Mouse (Mus musculus) retina, adult 2 months (tissue): ENCODE measurements around the gene Ccz1.
"Not testable (repeated sequence)": the region's sequence is repeated elsewhere in the genome, so short reads cannot be mapped to it uniquely, and the experiment has no call there.

Experiments
- DNase-seq: peaks from one replicate; pipeline ENCODE4 v3.0.0-alpha.2; 2012; ENCODE audit warnings: low read depth, low spot score

Ccz1 gene

DNA sequence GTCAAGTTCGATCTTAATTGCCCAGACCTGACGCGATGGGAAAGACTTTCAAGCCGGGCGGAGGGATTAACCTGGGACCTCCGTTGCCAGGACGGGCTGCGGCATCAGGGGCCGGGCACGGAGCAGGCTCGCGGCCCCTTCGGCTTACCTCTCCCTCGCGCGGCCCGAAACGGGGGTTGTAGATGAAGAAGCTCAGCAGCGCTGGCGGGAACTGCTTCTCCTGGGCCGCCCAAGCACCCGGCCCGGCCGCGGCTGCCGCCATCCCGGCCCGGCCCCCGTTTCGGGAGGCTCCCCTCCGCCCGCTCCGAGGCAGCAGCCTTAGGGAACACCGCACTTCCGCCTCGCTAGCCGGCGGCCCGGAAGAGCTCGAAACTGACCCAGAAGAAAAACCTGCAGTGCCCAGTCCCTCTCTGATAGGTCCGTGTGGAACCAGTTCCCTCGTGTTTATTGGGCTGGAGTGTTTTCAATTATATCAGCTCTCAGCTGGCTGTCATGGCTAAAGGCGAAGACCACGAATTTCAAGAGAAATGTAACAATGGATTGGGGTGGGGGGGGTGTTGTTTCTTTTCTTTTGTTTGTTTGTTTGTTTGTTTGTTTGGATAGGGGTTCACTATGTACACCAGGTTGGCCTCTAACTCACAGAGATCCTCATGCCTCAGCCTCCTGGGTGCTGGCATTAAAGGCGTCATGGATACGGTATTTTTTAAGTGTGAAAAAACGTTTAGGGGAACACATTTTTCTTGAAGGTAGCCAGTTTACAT lies at the start of gene Ccz1:
Gene Ccz1, minus strand, starts transcription at position 327 of the 761 bp plus-strand sequence.
- peak; percentile 82 for DNase-seq

DNA sequence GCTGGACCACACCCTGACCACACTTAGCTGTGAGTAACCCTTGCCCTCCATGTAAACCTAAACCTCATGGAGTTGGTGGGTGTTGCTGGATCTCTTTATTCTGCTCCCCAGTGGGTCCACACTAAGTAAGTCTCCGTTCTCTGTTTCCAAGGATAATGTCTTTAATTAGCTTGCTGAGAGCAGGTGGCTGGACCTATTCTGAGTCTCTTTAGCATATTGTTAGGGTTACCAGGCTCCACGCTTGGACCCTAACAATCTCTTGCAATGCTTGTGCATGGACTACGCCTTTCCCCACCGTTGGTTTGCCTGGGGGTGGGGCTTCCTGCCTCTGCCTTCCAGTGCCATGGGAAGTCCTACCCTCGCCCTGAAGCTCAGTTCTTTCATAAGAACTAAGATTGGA lies 49.4 kb upstream of the Ccz1 start:
- DNase-seq, result no peak

DNA sequence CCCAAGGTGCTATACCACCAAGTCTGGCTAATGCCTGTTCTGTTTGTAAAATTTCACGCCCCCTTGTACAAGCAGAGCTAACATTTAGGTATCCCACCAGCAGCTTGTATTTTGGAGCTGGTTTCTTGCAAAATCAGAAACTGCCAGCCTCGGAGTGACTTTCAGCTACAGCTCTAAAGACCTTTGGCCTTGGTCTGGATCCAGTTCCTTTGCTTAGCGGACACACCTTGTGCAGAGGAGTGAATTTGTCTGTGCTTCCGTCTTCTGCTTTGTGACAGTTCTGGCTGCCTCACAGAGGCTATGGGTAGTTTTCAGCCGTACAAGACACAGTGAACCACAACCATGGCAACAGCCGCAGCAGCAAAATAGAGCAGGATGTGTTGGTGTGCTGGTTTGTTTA lies 39.7 kb upstream of the Ccz1 start:
- no peak for DNase-seq

DNA sequence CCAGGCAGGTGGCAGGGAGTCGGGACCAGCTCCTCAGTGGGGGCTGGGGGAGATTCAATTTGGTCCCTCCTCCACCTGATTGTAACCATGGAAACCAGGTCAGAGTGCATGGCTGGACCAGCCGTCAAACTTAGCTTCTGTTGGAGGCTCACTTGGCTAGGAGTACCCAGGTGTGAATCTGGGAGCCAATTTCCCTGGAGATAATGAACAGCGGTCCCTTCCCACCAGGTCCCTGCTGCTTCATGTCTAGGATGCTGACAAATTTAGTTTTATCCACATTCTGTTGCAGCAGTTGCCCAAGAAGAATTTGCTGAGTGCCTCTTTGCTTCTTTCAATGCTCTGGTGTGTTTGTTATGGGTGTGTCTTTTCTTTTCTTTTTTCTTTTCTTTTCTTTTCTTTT lies 38.8 kb upstream of the Ccz1 start:
- DNase-seq, result no peak

DNA sequence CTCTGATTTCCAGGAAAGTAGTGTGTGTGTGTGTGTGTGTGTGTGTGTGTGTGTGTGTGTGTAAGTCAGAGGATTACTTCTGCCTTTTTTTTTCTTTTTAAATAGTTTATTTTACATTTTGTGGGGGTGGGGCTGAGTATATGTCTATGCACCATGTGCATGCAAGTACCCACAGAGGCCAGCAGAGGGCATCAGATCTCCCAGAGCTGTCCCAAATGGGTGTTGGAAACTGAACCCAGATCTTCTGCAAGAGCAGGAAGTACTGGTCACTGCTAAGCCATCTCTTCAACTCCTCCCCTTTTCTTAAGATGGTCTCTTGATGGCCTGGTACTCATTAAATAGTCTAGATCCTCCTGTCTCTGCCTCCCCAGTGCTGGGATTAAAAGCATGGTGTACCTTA lies 36.6 kb upstream of the Ccz1 start:
- no peak for DNase-seq

DNA sequence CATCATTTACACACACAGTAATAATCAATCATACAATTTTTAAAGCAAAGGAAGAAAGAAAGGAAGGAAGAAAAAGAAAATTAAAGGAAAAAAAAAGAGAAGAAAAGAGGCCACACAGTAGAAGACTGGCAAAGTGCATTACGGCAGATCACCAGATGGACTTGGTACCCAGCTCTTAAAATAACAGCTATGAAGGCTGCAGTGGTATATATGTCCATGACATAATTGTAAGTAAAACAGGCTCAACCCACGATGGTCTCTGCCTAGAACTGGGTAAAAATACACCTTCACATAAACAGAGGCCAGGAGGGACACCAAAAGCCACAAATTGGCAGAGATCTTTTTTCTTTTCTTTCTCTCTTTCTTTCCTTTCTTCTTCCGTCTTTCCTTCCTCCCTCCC lies 35.2 kb upstream of the Ccz1 start:
- no peak for DNase-seq

DNA sequence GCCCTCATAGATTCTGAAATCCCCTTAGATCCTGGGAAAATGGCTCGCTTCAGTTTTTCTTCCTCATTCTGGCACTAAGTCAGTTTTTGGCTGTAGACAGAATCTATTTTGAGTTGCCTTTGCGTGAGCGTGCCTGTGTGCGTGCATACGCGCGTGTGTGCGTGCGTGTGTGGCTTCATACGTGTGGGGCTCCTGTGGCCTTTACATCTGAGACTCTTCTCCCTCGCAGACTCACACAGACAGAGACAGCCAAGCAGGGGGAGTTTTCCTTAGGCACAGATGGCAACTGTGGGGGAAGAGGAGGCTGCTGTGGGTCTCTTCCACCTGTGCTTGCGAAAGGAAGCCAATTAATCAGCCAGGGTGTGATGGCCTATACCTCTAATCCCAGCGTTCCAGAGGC lies 32.6 kb upstream of the Ccz1 start:
- no peak for DNase-seq

DNA sequence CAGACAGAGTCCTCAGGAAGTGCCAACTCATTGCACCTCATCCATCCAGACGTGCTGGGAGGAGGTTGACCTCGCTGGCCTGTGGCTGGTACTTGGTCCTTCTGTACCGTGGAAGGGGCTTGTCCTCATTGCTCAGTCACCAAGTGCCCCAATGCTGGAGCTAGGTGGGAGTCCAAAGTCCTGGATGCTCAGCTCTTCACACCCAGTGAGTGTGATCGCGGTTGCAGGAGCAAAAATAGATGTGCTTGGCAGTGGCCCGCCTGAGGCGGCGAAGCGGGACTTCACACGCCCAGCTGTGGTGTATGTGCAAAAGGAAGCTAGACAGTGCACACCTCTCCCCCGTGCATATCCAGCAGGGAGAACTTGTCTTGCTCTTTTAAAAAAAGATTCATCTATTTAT lies 28.5 kb upstream of the Ccz1 start:
- no peak for DNase-seq

DNA sequence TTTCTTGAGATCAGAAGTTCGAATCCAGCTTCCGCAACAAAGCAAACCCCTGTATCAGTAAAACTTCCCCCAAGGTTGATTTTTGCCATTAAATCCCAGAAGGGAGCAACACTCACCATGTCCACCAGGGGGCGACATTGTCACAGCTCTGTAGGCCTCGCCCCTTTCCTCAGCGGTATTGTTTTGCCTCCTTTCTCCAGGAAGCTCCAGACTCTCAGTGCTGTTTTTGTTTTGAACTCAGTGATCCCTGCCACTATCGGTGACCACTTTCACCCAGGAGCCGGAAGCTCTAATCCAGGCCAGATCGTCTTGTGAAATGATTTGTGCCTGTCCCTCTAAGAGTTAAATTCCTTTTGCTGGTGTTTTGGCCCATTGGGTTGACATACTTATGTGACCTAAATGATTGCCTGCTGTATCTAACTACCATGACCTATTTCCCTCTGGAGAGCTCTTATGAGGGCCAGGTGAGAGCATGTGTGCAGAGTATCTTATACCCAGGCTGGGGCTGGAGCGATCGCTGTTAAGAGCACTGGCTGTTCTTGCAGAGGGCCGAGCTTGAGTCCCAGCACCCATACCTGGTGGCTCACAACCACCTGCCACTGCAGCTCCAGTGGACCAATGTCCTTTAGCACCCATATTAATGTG lies 26.2 kb upstream of the Ccz1 start:
- DNase-seq, result peak; percentile 36

DNA sequence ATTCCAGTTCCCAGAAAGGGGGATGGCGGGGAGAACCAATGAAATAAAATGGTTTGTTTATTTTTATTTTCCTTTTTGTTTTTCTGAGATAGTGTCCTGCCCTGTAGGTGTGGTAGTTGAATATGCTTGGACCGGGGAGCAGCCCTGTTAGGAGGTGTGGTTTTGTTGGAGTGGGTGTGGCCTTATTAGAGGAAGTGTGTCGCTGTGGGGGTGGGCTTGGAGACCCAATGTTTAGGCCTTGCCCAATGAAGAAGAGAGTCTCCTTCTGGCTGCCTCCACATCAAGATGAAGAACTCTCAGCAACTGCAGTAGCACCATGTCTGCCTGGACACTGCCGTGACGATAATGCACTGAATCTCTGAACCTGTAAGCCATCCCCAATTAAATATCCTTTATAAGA lies 25.2 kb upstream of the Ccz1 start:
- no peak for DNase-seq

DNA sequence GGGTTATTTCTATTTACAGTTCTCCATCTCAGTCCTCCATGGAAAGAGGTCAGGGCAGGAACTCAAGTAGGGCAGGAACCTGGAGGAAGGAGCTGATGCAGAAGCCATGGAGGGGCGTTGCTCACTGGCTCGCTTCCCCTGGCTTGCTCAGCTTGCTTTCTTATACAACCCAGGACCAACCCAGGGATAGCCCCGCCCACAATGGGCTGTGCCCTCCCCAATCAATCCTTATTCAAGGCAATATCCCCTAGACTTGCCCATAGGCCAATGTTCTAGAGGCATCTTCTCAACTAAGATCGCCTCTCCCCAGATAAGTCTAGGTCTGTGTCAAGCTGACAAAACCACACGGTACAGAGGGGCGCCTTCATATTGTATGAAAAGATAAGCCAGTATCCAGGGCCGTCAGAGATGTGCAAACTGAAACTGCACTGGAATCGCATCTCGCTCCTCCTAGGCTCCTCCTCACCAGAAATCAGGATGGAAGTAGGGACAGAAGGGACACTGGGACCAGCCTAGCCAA lies 24.5 kb upstream of the Ccz1 start:
- DNase-seq, result no peak

DNA sequence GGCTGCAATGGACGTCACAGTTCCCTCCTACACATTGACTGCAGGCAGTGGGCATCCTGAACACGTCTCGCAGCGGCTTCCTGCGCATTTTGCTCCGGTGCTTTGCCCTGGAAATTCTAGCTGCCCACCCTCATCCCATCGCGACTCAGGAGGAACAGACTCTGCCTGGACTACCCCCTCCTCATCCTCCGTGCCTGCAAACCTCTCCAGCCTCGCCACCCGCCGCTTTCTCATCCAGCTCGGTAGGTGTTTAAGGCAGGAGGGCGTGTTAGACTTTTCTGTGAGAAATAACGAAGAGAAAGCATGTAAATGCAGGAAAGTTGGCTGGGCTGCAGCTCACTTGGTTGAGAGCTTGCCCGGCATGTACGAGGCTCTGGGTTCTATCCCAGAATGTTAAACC lies 22.3 kb upstream of the Ccz1 start:
- DNase-seq, result no peak

DNA sequence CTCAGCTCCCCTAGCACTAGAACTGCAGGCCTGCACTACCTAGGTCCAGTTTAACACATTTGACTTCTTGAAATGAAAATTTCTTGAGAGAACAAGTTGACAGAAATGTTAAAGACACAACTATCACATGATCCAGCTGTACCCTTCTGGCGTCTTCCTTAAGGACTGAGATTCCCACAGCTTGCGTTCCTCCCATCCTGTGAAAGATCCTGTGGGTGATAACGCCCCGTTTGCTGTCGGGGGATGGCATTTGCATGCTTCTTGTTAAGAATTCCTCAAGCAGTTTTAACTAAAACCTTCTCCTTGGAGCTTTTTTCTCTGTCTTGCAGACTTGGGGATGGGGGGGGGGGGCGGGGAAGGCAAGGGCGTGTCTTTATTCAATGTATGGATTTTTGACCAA lies 19.9 kb upstream of the Ccz1 start:
- DNase-seq, result no peak

DNA sequence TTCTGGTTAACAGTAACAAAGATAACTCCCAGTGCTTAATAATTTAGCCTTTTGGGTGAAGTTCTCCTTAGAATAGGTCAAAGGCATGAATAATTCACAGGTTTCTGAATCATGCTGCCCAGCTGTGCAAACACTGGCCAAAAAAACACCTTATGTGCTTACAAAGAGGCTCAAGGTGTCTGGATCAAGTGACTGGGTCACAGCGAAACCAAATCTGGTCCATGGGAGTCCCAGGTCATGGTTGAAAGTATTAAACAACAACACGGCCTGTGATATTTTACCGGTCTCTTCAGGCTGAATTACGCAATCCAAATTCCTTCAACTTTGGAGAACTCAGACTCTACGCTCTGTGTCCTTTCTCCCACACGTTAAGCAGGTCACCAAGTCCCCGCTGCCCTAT lies 17.8 kb upstream of the Ccz1 start:
- DNase-seq, result no peak

DNA sequence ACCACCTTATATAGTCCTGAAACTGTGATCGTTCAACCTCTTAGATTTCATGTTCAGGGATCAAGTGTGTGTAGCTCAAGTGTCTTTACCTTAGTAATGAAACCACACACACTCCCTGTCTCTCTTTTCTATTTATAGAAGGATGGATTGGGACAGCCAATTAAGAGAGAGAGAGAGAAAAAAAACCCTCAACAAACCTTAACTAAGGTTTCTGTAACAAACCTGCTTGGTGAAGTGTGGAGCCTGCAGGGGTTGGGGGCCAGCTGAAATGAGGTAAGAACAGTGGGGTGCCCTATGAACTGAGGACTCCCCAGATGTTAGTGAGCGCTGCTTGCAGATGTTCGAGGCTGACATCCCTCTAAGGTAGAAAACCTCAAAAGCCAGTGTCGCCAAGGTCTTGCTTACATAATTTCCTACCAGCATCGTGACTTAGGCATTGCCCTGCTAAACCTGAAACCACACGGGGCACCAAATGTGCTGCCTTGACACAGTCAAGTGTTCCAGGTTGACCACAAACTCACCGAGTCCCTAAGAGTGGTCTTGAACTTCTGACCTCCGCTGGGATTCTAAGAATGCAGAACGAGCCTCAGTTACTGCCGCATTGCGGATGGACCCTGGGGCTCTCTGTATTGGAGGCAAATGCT lies 12.1 kb upstream of the Ccz1 start, which contains the start of gene Ocm:
Gene Ocm, minus strand, starts transcription at position 51 of the 644 bp plus-strand sequence.
- DNase-seq, result no peak

DNA sequence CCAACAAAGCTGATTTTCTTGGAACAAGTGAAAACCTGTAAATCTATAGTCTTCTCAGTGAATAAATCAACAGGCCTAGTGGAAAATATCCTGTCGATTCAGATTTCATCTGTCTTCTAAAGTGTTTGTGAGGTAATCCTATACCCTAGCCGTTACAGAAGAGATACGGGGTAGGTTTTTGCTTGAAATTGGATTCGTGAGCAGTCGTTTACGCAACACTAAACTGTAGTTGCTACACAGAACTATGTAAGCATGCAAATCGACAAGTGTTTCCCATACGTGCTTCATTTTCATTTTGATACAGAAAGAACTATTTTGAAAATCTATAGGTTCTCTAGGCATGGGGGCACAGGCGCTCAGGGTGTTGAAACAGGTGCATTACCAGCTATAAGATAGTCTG lies 1.2 kb upstream of the Ccz1 start:
- no peak for DNase-seq

DNA sequence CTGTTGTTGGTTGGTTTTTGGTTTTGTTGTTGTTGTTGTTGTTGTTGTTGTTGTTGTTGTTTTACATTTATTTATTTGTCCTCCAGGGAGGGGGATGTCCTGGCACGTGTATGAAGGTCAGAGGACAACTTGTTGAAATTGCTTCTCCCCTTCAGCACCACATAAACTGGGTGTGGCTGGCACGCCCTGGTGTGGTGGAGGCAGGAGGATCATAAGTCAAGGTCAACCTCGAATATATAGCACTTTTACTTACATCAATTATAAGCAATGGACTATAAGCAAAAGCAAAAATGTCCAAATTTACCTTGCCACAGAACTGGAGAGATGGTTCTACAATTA lies 604 bp upstream of the Ccz1 start:
- DNase-seq, result no peak

DNA sequence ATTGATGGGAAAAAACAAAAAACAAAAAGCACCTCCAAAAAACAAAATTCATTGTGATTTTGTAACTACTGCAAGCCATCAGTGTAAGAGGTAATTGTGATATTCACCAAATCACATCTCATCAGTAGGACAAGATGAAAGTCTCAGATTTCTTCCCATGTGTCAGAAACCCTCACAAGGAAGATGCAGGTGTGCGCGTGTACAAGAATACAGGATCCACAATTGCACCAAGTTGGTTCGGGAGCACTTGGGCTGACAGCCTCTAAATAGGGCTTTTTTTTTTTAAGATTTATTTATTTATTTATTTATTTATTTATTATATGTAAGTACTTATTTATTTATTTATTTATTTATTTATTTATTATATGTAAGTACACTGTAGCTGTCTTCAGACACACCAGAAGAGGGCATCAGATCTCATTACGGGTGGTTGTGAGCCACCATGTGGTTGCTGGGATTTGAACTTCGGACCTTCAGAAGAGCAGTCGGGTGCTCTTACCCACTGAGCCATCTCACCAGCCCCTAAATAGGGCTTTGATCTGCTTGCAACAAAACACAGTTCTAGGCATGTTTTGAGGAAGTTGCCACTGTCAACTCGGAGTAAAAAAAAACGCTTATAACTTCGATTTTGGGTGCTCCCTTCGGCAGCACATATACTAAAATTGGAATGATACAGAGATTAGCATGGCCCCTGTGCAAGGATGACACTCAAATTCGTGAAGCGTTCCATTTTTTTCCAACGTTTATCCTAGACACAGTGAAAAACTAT lies 1.1 kb downstream of the Ccz1 start:
- not testable (repeated sequence) for DNase-seq

DNA sequence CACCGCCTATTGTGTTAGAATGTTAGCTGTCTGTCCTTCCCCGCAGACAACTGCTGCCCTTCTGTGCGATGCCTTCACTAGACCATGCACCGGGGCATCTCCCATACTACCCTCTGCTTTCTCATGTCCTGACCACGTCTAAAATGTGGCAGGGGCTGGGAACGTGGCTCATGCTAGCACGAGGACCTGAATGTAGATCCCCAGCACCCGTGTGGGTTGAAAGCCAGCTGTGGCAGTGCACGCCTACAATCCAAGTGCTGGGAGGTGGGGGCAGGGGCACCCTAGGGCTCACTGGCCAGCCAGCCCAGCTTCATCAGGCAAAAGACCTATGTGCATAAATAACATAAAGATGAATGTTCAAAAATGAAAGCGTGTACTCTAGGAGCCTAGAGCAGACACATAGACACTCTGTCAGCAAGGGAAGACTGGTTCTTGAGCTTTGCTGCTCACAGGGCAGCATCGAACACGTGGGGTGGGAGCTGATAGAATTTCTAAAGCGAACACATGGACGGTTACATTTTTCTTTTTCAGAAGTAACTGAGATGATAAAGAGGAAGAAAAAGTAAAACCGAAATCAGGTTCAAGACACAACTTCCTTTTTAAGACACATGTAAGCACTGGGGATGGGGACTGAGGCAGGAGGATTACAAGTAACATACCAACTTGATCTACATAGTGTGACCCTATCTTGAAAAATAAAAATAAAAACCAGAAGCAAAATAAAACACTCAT lies 12.1 kb downstream of the Ccz1 start:
- no peak for DNase-seq

DNA sequence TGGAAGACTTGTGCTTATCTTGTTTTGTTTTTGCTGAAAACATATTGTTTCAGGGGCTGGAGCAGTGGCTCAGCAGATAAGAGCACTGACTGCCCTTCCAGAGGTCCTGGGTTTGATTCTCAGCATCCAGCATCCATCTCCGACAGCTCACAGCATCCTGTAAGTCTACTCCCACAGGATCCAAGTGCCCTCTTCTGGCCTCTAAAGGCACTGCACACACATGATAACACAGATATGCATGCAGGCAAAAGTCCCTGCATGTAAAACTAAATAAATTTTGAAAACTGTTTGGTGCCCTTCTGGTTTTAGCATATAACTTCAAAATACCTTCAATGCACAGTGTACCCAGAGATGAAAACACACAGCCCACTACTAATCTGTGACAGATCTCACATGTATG lies 15.3 kb downstream of the Ccz1 start:
- no peak for DNase-seq

DNA sequence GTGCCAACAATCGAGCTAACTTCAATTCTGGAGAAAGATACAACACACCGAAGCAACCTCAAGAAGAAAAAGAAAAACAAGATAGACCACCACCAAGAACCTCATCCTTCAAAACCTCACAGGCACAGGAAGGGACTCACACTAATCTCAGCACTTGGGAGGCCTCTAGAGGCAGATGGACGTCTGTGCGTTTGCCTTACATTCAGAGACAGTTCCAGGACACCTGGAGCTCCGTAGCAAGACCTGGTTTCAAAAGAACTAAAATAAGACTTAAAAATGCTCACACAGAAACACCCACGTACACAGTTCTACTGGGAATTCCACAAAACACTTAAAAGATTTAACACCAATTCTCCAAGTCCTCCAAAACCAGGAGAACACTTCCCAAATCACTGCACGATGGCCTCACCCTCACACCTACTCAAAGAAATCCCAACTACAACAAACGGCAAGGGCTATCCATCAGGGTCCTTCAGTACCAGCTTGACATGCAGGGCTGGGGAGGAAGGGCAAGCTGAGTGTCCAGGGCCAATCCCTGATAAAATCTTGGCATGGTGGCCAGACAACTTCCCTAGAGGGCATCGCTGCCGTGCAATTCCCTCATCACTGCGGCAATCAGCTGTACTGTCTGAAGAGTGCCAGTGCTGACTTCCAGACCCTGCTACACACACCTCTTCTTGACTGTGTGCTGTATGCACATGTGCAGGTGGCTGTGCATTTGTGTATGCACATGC lies 19.9 kb downstream of the Ccz1 start:
- no peak for DNase-seq
